Mouse (Mus musculus) kidney, adult 2 months (tissue): ENCODE data around the gene Rora.

Experiments used
- CTCF ChIP-seq: fragments of 200-500 bp; conservative IDR thresholded peaks from 2 replicates; pipeline ENCODE4 v1.5.1; 2011; ENCODE audit warnings: low read depth, mild to moderate bottlenecking, control low read depth, low read length, moderate library complexity, mixed read lengths; ENCODE audit not compliant: insufficient read depth, insufficient read length
- POLR2A ChIP-seq: fragments of 200-500 bp; IDR thresholded peaks from one replicate; pipeline ENCODE4 v1.6.1; 2011; ENCODE audit warnings: low read depth, low read length, control low read depth

- TF ChIP-seq CTCF (no peak), POLR2A (no peak)
Observed at GRCm38 (mm10) chr9:68906361-68906883, 252.8 kb downstream of the Rora start.
